Mouse (Mus musculus): Measurements from ENCODE around the gene Pacsin1. TPM values are rescaled to one million over a fixed set of nuclear protein-coding genes. Genes with fewer than 3 reads are reported as not detected.
A peak's percentile ranks its signal among the peaks of the same experiment; 100 is the strongest.

Gene Pacsin1
- polyA plus RNA-seq (2015; fragmentation: Nextera tagmentation; extraction: Ambion mirVana) = 19.9 and 23.6 TPM in 2 replicates

DNA sequence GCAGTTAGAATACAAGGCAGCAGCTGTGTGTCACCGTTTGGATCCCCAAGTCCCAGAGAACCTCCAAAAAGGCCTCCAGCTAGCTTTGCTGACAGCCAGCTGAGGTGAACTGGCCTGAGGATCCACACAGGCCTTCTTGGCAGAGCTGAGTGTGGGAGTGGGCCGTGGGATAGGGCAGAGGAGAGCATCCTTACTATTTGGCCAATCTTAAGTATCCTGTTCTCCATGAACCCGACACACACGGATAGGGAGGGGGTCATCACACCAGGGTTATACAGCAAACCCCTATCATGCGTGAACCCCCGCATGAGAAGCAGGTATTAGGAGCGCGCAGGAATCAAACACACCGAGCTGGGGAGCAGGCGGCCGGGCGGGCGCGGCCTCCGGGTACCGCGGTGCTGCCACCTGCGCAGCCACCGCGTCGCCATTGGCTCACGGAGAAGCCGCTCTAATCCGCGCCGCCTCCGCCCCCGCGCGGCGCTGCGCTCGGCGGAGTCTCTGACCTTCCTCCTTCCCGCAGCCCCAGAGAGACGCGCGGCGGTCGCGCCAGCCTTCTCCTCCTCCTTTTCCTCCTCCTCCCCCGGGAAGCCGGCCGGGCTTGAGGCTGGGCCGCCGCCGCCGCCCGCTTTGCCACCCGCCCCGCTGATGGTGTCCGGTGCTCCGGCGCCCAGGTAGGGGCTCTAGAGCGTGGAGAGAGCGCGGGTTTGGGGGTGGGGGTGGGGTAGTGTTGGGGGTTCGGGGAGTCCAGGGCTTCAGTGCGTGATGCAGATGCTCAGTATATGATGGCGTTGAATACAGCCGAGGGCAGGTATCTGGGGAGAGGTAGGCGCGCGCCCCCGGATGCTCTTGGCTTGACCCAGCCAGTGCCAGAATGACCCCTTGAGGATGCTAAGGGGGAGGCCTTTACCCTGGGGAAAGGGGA is at the start of gene Pacsin1:
Pacsin1 (plus strand) TSS at position 421 of the 922 bp plus-strand sequence.
- no peaks in the 10 kb centered on the region for H3K9me3 ChIP-seq
- no peaks in the 10 kb centered on the region for H3K36me3 ChIP-seq
- peak within 1 kb of the TSS; percentile 62 for H3K4me3 ChIP-seq (replicated peaks)
- WGBS = 1% methylated on average over 62 of the region's 65 CpGs
- H3K4me1 ChIP-seq (replicated peaks) = peaks cover 18% of the 10 kb centered on the region
- peak within 1 kb of the TSS; percentile 58; the same call in 1 of the 2 replicates for H3K27ac ChIP-seq
- peaks cover 27% of the 10 kb centered on the region for H3K27me3 ChIP-seq
- H3K4me2 ChIP-seq (replicated peaks) = peak within 1 kb of the TSS; percentile 87
- ATAC-seq = peak; percentile 85
- H3K9ac ChIP-seq (replicated peaks) = peak within 1 kb of the TSS; percentile 78

DNA sequence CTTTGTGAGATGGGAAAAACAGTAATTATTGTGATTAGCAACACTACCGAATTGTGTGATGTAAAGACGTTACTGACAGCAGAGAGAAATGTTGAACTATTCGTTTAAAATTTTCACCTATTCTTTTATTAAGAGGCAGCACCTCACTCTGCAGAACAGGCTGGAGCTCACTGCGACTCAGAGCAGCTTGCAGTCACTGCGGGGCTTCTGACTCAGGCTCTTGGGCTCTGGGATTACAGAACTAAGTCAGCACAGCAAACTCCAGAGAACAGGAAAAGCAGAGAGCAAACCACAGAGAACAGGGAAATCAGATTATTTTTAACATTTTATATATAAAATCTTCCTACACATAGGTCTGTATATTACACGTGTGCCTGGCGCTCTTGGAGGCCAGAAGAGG is 45.7 kb upstream of the Pacsin1 start:
- 91% methylated on average over 7 of the region's 7 CpGs for WGBS
- H3K27ac ChIP-seq = no peak overlapping the region
- H3K27me3 ChIP-seq = no peaks in the 10 kb centered on the region
- H3K4me1 ChIP-seq (replicated peaks) = peaks cover 59% of the 10 kb centered on the region
- H3K36me3 ChIP-seq = 0 out of 2 replicates have a peak, but pooled peaks cover 10% of the 10 kb centered on the region
- H3K9me3 ChIP-seq = no peaks in the 10 kb centered on the region
- no peak overlapping the region for H3K4me3 ChIP-seq (replicated peaks)
- H3K9ac ChIP-seq (replicated peaks) = no peak overlapping the region
- no peak for ATAC-seq
- H3K4me2 ChIP-seq (replicated peaks) = no peak overlapping the region

DNA sequence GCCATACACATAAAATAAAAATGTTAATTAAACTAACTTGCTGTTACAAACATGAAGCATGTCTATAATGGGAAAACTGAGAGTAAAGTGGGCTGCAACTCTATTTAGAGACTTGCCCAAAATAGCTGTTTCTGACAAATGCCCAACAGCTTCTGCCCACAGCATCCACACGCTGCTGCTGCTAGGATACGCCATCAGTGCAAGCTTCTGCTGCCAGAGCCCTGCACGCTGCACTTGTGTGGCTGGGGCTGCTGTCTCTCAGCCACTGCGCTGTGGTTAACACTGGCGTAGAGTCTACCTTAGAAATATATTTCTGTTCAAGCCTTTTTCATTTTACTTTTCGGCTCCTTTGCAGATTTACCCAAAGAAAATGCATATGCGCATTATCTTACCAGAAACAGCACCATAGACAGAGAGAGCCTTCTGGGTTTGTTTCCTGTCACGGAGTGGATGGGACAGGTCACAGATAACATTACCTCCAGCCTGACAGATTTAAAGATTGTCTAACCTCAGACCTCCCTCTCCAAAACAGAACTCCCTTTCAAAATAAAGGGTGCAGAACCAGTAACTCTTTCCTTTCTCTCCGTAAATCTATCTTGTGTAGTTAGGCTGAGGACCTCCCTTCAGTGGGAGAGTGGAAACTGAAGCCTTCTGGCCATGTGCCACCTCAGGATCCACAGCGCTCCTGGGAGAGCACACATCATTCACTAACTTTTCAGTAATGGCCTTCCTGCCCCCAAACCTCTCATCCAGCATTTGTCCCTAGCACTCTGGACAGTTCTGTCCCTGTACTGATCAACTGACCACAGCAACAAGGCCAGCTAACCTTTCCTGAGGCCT is 44.4 kb upstream of the Pacsin1 start:
- H3K4me3 ChIP-seq (replicated peaks) = no peak overlapping the region
- no peaks in the 10 kb centered on the region for H3K27me3 ChIP-seq
- 0 out of 2 replicates have a peak, but pooled peaks cover 10% of the 10 kb centered on the region for H3K36me3 ChIP-seq
- ATAC-seq = no peak
- no peak overlapping the region; the same call in 1 of the 2 replicates for H3K27ac ChIP-seq
- H3K4me1 ChIP-seq (replicated peaks) = peaks cover 57% of the 10 kb centered on the region
- H3K9me3 ChIP-seq = no peaks in the 10 kb centered on the region
- H3K9ac ChIP-seq (replicated peaks) = no peak overlapping the region
- no peak overlapping the region for H3K4me2 ChIP-seq (replicated peaks)
- 82% methylated on average over 10 of the region's 10 CpGs for WGBS

DNA sequence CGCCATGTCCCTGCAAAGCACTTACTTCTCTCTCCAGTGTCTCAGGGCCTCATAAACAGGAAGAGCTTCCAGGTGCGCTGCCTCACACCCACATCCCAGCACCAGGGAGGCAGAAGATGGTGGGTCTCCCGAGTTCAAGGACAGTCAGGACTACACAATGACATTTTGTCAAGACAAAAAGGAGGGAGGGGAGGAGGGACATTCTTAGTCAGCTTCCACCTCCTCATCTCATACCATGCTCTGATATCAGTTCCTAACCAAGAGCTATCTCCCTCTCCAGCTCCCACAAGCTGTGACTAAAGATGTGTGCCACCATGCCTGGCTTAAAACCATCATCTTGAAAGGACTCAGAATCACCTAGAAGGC is 43.8 kb upstream of the Pacsin1 start:
- Histone ChIP-seq H3K36me3 (peaks cover 12% of the 10 kb centered on the region; the same call in 1 of the 2 replicates), H3K4me2 (replicated peaks) (no peak overlapping the region), H3K9me3 (no peaks in the 10 kb centered on the region), H3K27ac (no peak overlapping the region; the same call in 1 of the 2 replicates), H3K4me3 (replicated peaks) (no peak overlapping the region), H3K27me3 (no peaks in the 10 kb centered on the region), H3K4me1 (replicated peaks) (peaks cover 50% of the 10 kb centered on the region), H3K9ac (replicated peaks) (no peak overlapping the region)
- WGBS = 76% methylated on average over 3 of the region's 3 CpGs
- no peak for ATAC-seq

DNA sequence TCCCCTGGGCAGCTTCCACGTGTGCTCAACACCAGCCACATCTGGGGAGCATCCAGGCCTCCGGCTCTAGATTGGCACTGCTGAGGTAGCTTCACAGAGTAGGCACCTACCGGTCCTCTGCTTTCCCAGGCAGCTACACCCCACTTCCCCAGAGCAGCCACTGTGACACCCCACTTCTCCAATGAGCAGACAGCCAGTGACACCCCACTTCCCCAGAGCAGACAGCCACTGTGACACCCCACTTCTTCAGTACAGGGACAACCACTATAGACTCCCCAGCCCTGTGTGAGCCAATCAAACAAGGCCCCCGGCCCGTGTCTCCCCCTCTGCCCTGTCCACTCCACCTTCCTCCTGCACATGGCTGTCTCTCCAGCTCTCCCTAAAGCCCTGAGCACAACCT is 43.3 kb upstream of the Pacsin1 start:
- Histone ChIP-seq H3K36me3 (peaks cover 17% of the 10 kb centered on the region), H3K27ac (no peak overlapping the region), H3K9me3 (no peaks in the 10 kb centered on the region), H3K27me3 (no peaks in the 10 kb centered on the region), H3K4me2 (replicated peaks) (no peak overlapping the region), H3K4me1 (replicated peaks) (peaks cover 46% of the 10 kb centered on the region), H3K9ac (replicated peaks) (no peak overlapping the region), H3K4me3 (replicated peaks) (no peak overlapping the region)
- 80% methylated on average over 5 of the region's 5 CpGs for WGBS
- ATAC-seq = no peak

DNA sequence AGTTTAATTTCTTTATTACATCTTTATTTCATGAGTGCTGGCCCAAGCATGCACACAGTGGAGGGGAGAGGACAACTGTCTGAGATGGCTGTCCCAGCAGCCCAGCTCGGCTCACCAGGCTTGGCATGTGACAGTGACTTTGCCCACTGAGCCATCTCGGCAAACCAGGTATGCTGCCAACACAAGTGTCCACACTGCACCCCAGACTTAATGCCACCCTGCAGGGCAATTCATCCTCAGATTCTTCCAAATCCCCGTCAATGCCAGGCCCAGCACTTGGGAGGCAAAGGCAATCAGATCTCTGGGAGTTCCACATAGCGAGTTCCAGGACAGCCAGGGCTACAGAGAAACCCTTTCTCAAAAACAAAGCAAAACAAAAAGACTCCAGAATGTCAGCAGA is 42.3 kb upstream of the Pacsin1 start:
- H3K4me2 ChIP-seq (replicated peaks) = no peak overlapping the region
- peaks cover 25% of the 10 kb centered on the region for H3K36me3 ChIP-seq
- 76% methylated on average over 4 of the region's 4 CpGs for WGBS
- 0 out of 2 replicates have a peak overlapping the region, but pooled peaks have one; percentile 8 for H3K9ac ChIP-seq (replicated peaks)
- H3K27ac ChIP-seq = no peak overlapping the region
- no peaks in the 10 kb centered on the region for H3K27me3 ChIP-seq
- ATAC-seq = no peak
- peaks cover 46% of the 10 kb centered on the region for H3K4me1 ChIP-seq (replicated peaks)
- H3K9me3 ChIP-seq = 0 out of 2 replicates have a peak, but pooled peaks cover 3% of the 10 kb centered on the region
- H3K4me3 ChIP-seq (replicated peaks) = no peak overlapping the region

DNA sequence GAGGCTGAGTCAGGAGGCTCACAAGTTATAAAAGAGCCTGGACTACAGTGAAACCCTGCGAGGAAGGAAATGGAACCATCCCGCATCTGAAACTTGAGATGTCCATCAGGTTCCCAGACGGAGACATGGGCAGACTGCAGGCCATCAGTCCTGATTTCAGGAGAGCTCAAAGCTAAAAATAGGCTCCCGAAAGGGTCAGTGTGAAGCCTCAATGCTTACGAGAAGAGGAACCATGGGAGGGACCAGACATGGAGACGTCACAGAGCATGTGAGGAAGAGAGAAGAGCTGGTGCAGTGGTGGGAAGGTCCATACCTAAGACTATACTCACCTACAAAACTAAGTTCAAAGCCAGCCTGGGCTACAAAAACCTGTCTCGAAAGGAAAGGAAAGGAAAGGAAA is 39.9 kb upstream of the Pacsin1 start:
- WGBS = 85% methylated on average over 7 of the region's 7 CpGs
- peaks cover 64% of the 10 kb centered on the region for H3K4me1 ChIP-seq (replicated peaks)

DNA sequence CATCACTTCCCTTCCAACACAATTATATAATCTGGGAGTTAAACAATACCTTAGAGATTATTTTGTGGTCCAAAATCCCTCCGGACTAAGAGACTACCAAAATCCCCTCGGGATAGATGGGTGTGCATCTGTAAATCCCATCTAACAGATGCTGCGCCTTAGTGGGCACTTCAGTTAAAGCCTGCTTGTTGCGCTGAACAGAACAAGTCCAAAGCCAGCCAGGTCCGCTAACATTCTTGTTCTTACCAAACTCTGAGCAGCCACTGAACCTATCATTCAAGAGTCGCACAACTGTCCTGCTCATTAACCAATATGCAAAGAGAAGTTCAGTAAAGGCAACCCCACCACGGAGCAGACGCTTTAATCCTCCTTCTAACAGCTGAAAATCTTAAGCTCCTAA is 34.1 kb upstream of the Pacsin1 start:
- peak overlapping the region; percentile 94 for H3K4me3 ChIP-seq (replicated peaks)
- peaks cover 21% of the 10 kb centered on the region for H3K36me3 ChIP-seq
- peak overlapping the region; percentile 99 for H3K9ac ChIP-seq (replicated peaks)
- H3K27me3 ChIP-seq = no peaks in the 10 kb centered on the region
- ATAC-seq = no peak
- H3K27ac ChIP-seq = peak overlapping the region; percentile 99
- H3K4me2 ChIP-seq (replicated peaks) = peak overlapping the region; percentile 68
- 0 out of 2 replicates have a peak, but pooled peaks cover 3% of the 10 kb centered on the region for H3K9me3 ChIP-seq
- WGBS = 25% methylated on average over 8 of the region's 8 CpGs
- peaks cover 44% of the 10 kb centered on the region for H3K4me1 ChIP-seq (replicated peaks)

More for the DNA sequence above, 39.9 kb upstream of the Pacsin1 start:
- Histone ChIP-seq H3K27ac (no peak overlapping the region), H3K4me3 (replicated peaks) (no peak overlapping the region), H3K9ac (replicated peaks) (no peak overlapping the region), H3K4me2 (replicated peaks) (no peak overlapping the region), H3K27me3 (no peaks in the 10 kb centered on the region), H3K36me3 (peaks cover 27% of the 10 kb centered on the region), H3K9me3 (0 out of 2 replicates have a peak, but pooled peaks cover 3% of the 10 kb centered on the region)
- no peak for ATAC-seq

DNA sequence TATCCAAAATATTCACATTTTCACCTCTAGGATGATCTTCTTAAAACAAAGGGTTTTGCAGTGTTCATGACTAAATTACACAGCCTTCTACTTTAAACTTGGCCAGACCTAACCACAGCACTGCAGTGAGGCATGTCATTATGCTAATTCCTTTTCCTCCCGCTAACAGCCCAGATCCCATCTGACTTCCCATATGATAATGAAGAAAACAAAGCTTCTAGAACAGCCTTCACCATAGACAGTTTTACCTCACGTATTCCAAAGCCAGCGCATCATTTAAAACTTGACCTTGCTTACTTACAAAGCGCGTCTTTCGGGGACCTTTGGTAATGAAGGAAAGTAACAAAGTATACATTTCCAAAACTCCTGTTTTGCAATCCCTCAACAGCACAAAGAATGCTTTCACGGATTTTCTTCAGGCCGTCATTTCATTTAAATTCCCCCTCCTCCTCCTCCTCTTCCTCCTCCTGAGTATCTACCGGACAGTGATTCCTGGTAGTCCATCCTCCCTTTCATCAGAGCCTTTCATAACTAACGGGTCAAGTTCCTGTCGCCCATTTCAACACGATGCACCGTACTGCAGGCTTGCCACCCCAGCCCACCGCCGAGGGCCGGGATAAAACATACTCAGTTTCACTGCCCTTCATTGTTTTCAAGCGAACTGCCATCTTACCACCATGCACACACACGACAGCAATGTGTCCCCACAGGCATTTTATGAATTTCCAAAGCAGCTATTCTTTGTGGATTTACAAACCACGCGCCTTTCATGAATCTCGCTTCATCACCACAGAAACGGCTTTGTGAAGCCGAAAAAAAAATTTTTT is 33.4 kb upstream of the Pacsin1 start:
- Histone ChIP-seq H3K27ac (peak overlapping the region; percentile 99), H3K9me3 (0 out of 2 replicates have a peak, but pooled peaks cover 3% of the 10 kb centered on the region), H3K9ac (replicated peaks) (peak overlapping the region; percentile 99), H3K27me3 (no peaks in the 10 kb centered on the region), H3K4me1 (replicated peaks) (peaks cover 50% of the 10 kb centered on the region), H3K36me3 (peaks cover 16% of the 10 kb centered on the region), H3K4me3 (replicated peaks) (peak overlapping the region; percentile 94), H3K4me2 (replicated peaks) (peak overlapping the region; percentile 68)
- peak; percentile 41 for ATAC-seq
- 2% methylated on average over 23 of the region's 23 CpGs for WGBS

DNA sequence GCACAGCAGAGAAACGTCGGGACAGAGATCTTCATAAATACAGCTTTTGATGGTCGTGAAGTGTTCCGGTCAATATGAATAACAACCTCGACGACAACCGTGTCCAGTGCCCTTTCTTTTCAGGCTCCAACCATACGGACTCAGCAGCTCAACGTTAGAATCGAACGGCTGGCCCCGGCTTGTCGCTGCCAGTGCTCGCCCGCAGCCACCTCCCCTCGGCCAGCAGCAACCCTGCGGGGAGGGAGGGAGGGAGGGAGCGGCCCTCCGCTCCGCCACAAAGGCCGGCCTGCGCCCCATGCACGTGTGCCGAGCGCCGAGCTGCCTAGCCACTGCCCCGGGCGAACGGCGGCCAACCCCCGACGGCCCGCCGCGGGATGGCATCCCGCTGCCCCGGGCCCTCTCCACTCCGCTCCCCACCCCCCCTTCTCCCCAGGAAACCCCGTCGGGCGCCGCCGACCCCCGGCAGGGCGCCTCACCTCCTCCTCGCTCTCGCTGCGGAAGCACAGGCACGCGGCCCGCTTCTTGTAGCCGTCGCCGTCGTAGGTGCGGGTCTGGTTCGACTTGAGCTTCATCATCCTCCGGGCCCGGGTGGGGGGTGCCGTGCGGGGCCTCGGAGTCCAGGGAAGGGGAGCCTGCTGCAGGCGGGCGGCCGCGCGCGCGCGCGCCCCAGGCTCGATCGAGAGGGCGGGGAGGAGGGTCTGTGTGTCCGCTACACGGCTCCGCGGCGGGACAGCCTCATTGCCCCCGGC is 32.5 kb upstream of the Pacsin1 start:
- WGBS = under 1% methylated on average over 65 of the region's 80 CpGs
- peaks cover 8% of the 10 kb centered on the region for H3K36me3 ChIP-seq
- peak; percentile 35 for ATAC-seq

More for the DNA sequence above, 32.5 kb upstream of the Pacsin1 start:
- H3K9me3 ChIP-seq = no peaks in the 10 kb centered on the region
- peak overlapping the region; percentile 94 for H3K4me3 ChIP-seq (replicated peaks)
- no peaks in the 10 kb centered on the region for H3K27me3 ChIP-seq
- peak overlapping the region; percentile 68 for H3K4me2 ChIP-seq (replicated peaks)
- H3K9ac ChIP-seq (replicated peaks) = peak overlapping the region; percentile 99
- H3K4me1 ChIP-seq (replicated peaks) = peaks cover 51% of the 10 kb centered on the region
- H3K27ac ChIP-seq = peak overlapping the region; percentile 99
